Mouse (Mus musculus): ENCODE measurements around the gene Maea. TPM values are rescaled to one million over a fixed set of nuclear protein-coding genes. Genes with fewer than 3 reads are reported as not detected.
A peak's percentile ranks its signal among the peaks of the same experiment; 100 is the strongest.

The Maea gene
- polyA plus RNA-seq (2014; fragmentation: Nextera tagmentation; extraction: Ambion mirVana) = 129 and 141 TPM in 2 replicates

- Histone ChIP-seq H3K4me2 (ENCODE audit: low read length) (peak within 1 kb of the TSS; percentile 82), H3K4me3 (ENCODE audit: low read depth, low read length) (peak within 1 kb of the TSS; percentile 90), H3K4me1 (replicated peaks; ENCODE audit: control insufficient read depth, insufficient read depth, low read length) (peaks cover 14% of the 10 kb centered on the region), H3K9me3 (ENCODE audit: control insufficient read depth, low read length) (no peaks in the 10 kb centered on the region), H3K27me3 (replicated peaks; ENCODE audit: control insufficient read depth, insufficient read depth, low read length) (no peaks in the 10 kb centered on the region), H3K9ac (ENCODE audit: low read length) (peak within 1 kb of the TSS; percentile 93), H3K27ac (ENCODE audit: low read depth) (peak within 1 kb of the TSS; percentile 87), H3K36me3 (ENCODE audit: control insufficient read depth, insufficient read depth, low read length) (0 out of 2 replicates have a peak, but pooled peaks cover 7% of the 10 kb centered on the region)
- DNase-seq (ENCODE audit: low spot score) = peak; percentile 92
- peak; percentile 100 for ATAC-seq (replicated peaks; ENCODE audit: low FRiP score, low TSS enrichment, low read depth)
- WGBS = under 1% methylated on average over 71 of the region's 71 CpGs
Observed at GRCm38 (mm10) chr5:33335273-33335976, at the start of gene Maea. TSS of gene Maea (plus strand) at chr5:33335509.

GRCm38 (mm10) chr5:33293796-33294430 is 41.4 kb upstream of the Maea start:
- Histone ChIP-seq H3K9ac (ENCODE audit: low read length) (no peak overlapping the region), H3K27me3 (replicated peaks; ENCODE audit: control insufficient read depth, insufficient read depth, low read length) (no peaks in the 10 kb centered on the region), H3K27ac (ENCODE audit: low read depth) (no peak overlapping the region), H3K4me1 (replicated peaks; ENCODE audit: control insufficient read depth, insufficient read depth, low read length) (no peaks in the 10 kb centered on the region; the same call in 1 of the 2 replicates), H3K9me3 (ENCODE audit: control insufficient read depth, low read length) (no peaks in the 10 kb centered on the region), H3K4me2 (ENCODE audit: low read length) (no peak overlapping the region), H3K4me3 (ENCODE audit: low read depth, low read length) (no peak overlapping the region), H3K36me3 (ENCODE audit: control insufficient read depth, insufficient read depth, low read length) (no peaks in the 10 kb centered on the region)
- DNase-seq (ENCODE audit: low spot score) = no peak
- WGBS = 32% methylated on average over 16 of the region's 16 CpGs
- ATAC-seq (replicated peaks; ENCODE audit: low FRiP score, low TSS enrichment, low read depth) = 0 out of 2 replicates have a peak, but pooled peaks have one; percentile 32

- H3K4me1 ChIP-seq (replicated peaks; ENCODE audit: control insufficient read depth, insufficient read depth, low read length) = no peaks in the 10 kb centered on the region; the same call in 1 of the 2 replicates
- no peaks in the 10 kb centered on the region for H3K36me3 ChIP-seq (ENCODE audit: control insufficient read depth, insufficient read depth, low read length)
- no peak overlapping the region for H3K27ac ChIP-seq (ENCODE audit: low read depth)
- H3K9ac ChIP-seq (ENCODE audit: low read length) = no peak overlapping the region
- no peaks in the 10 kb centered on the region for H3K27me3 ChIP-seq (replicated peaks; ENCODE audit: control insufficient read depth, insufficient read depth, low read length)
- H3K9me3 ChIP-seq (ENCODE audit: control insufficient read depth, low read length) = no peaks in the 10 kb centered on the region
- DNase-seq (ENCODE audit: low spot score) (no peak), ATAC-seq (replicated peaks; ENCODE audit: low FRiP score, low TSS enrichment, low read depth) (no peak)
- H3K4me2 ChIP-seq (ENCODE audit: low read length) = no peak overlapping the region
- no peak overlapping the region for H3K4me3 ChIP-seq (ENCODE audit: low read depth, low read length)
- WGBS = 75% methylated on average over 6 of the region's 6 CpGs
Observed at GRCm38 (mm10) chr5:33297164-33297563, 38.1 kb upstream of the Maea start.

GRCm38 (mm10) chr5:33301801-33302200 is 33.5 kb upstream of the Maea start:
- H3K27ac ChIP-seq (ENCODE audit: low read depth) = no peak overlapping the region
- no peak overlapping the region for H3K4me3 ChIP-seq (ENCODE audit: low read depth, low read length)
- no peaks in the 10 kb centered on the region for H3K4me1 ChIP-seq (replicated peaks; ENCODE audit: control insufficient read depth, insufficient read depth, low read length)
- H3K9me3 ChIP-seq (ENCODE audit: control insufficient read depth, low read length) = no peaks in the 10 kb centered on the region
- ATAC-seq (replicated peaks; ENCODE audit: low FRiP score, low TSS enrichment, low read depth) = no peak
- 87% methylated on average over 2 of the region's 2 CpGs for WGBS
- H3K36me3 ChIP-seq (ENCODE audit: control insufficient read depth, insufficient read depth, low read length) = no peaks in the 10 kb centered on the region
- no peak overlapping the region for H3K4me2 ChIP-seq (ENCODE audit: low read length)
- no peak overlapping the region for H3K9ac ChIP-seq (ENCODE audit: low read length)
- no peak for DNase-seq (ENCODE audit: low spot score)
- no peaks in the 10 kb centered on the region for H3K27me3 ChIP-seq (replicated peaks; ENCODE audit: control insufficient read depth, insufficient read depth, low read length)

- H3K27me3 ChIP-seq (replicated peaks; ENCODE audit: control insufficient read depth, insufficient read depth, low read length) = no peaks in the 10 kb centered on the region
- H3K4me3 ChIP-seq (ENCODE audit: low read depth, low read length) = no peak overlapping the region
- 65% methylated on average over 3 of the region's 3 CpGs for WGBS
- H3K27ac ChIP-seq (ENCODE audit: low read depth) = no peak overlapping the region
- ATAC-seq (replicated peaks; ENCODE audit: low FRiP score, low TSS enrichment, low read depth) (no peak), DNase-seq (ENCODE audit: low spot score) (no peak)
- H3K4me2 ChIP-seq (ENCODE audit: low read length) = no peak overlapping the region
- H3K9me3 ChIP-seq (ENCODE audit: control insufficient read depth, low read length) = no peaks in the 10 kb centered on the region
- H3K36me3 ChIP-seq (ENCODE audit: control insufficient read depth, insufficient read depth, low read length) = no peaks in the 10 kb centered on the region
- H3K9ac ChIP-seq (ENCODE audit: low read length) = no peak overlapping the region
- H3K4me1 ChIP-seq (replicated peaks; ENCODE audit: control insufficient read depth, insufficient read depth, low read length) = no peaks in the 10 kb centered on the region
Observed at GRCm38 (mm10) chr5:33310704-33311462, 24.4 kb upstream of the Maea start.

- ATAC-seq (replicated peaks; ENCODE audit: low FRiP score, low TSS enrichment, low read depth) (no peak), DNase-seq (ENCODE audit: low spot score) (no peak)
- H3K4me3 ChIP-seq (ENCODE audit: low read depth, low read length) = no peak overlapping the region
- H3K27ac ChIP-seq (ENCODE audit: low read depth) = no peak overlapping the region
- 81% methylated on average over 7 of the region's 7 CpGs for WGBS
- H3K4me2 ChIP-seq (ENCODE audit: low read length) = no peak overlapping the region
- H3K9ac ChIP-seq (ENCODE audit: low read length) = no peak overlapping the region
- no peaks in the 10 kb centered on the region for H3K9me3 ChIP-seq (ENCODE audit: control insufficient read depth, low read length)
- H3K27me3 ChIP-seq (replicated peaks; ENCODE audit: control insufficient read depth, insufficient read depth, low read length) = no peaks in the 10 kb centered on the region
- no peaks in the 10 kb centered on the region for H3K4me1 ChIP-seq (replicated peaks; ENCODE audit: control insufficient read depth, insufficient read depth, low read length)
- H3K36me3 ChIP-seq (ENCODE audit: control insufficient read depth, insufficient read depth, low read length) = no peaks in the 10 kb centered on the region
Observed at GRCm38 (mm10) chr5:33312192-33312591, 23.1 kb upstream of the Maea start.

- Histone ChIP-seq H3K36me3 (ENCODE audit: control insufficient read depth, insufficient read depth, low read length) (no peaks in the 10 kb centered on the region), H3K4me3 (ENCODE audit: low read depth, low read length) (no peak overlapping the region), H3K9me3 (ENCODE audit: control insufficient read depth, low read length) (no peaks in the 10 kb centered on the region), H3K9ac (ENCODE audit: low read length) (no peak overlapping the region), H3K4me2 (ENCODE audit: low read length) (no peak overlapping the region), H3K27me3 (replicated peaks; ENCODE audit: control insufficient read depth, insufficient read depth, low read length) (no peaks in the 10 kb centered on the region), H3K27ac (ENCODE audit: low read depth) (no peak overlapping the region), H3K4me1 (replicated peaks; ENCODE audit: control insufficient read depth, insufficient read depth, low read length) (no peaks in the 10 kb centered on the region)
- DNase-seq (ENCODE audit: low spot score) (no peak), ATAC-seq (replicated peaks; ENCODE audit: low FRiP score, low TSS enrichment, low read depth) (no peak)
- WGBS = 53% methylated on average over 2 of the region's 2 CpGs
Observed at GRCm38 (mm10) chr5:33324491-33324890, 10.8 kb upstream of the Maea start.

- peak; percentile 51 for DNase-seq (ENCODE audit: low spot score)
- Histone ChIP-seq H3K27me3 (replicated peaks; ENCODE audit: control insufficient read depth, insufficient read depth, low read length) (no peaks in the 10 kb centered on the region), H3K4me3 (ENCODE audit: low read depth, low read length) (peak overlapping the region; percentile 90), H3K27ac (ENCODE audit: low read depth) (peak overlapping the region; percentile 87), H3K9me3 (ENCODE audit: control insufficient read depth, low read length) (no peaks in the 10 kb centered on the region), H3K36me3 (ENCODE audit: control insufficient read depth, insufficient read depth, low read length) (0 out of 2 replicates have a peak, but pooled peaks cover 7% of the 10 kb centered on the region), H3K4me2 (ENCODE audit: low read length) (peak overlapping the region; percentile 69), H3K9ac (ENCODE audit: low read length) (peak overlapping the region; percentile 93), H3K4me1 (replicated peaks; ENCODE audit: control insufficient read depth, insufficient read depth, low read length) (peaks cover 14% of the 10 kb centered on the region)
- ATAC-seq (replicated peaks; ENCODE audit: low FRiP score, low TSS enrichment, low read depth) = no peak; the same call in 1 of the 2 replicates
- WGBS = 21% methylated on average over 18 of the region's 18 CpGs
Observed at GRCm38 (mm10) chr5:33334381-33335272, 682 bp upstream of the Maea start.
